Mouse (Mus musculus) regulatory T cell (primary cell): ENCODE measurements around the gene Prkce.

Source experiments
- in situ Hi-C: fragments of 300-600 bp; cut with MboI, MseI; formaldehyde crosslinking; loops from one replicate; pipeline ENCODE4 v1.15.1; 2025; ENCODE audit warnings: high pct_unique_total_duplicates

Gene Prkce

GRCm38 (mm10) chr17:86404795-86405501 lies 237.4 kb downstream of the Prkce start:
- in situ Hi-C loops, result no loop called here

GRCm38 (mm10) chr17:86405644-86406043 lies 238.1 kb downstream of the Prkce start:
- in situ Hi-C loops, result no loop called here

GRCm38 (mm10) chr17:86407921-86408613 lies 240.5 kb downstream of the Prkce start:
- in situ Hi-C loops, result no loop called here

GRCm38 (mm10) chr17:86408614-86409006 lies 241.0 kb downstream of the Prkce start:
- in situ Hi-C loops, result no loop called here

- in situ Hi-C loops, result no loop called here
Measured at GRCm38 (mm10) chr17:86409485-86409884, 241.9 kb downstream of the Prkce start.

- in situ Hi-C loops, result no loop called here
Measured at GRCm38 (mm10) chr17:86410496-86410895, 242.9 kb downstream of the Prkce start.

- in situ Hi-C loops, result no loop called here
Measured at GRCm38 (mm10) chr17:86412141-86412540, 244.6 kb downstream of the Prkce start.

GRCm38 (mm10) chr17:86414608-86415007 lies 247.0 kb downstream of the Prkce start:
- in situ Hi-C loops, result no loop called here

- in situ Hi-C loops, result no loop called here
Measured at GRCm38 (mm10) chr17:86415989-86416388, 248.4 kb downstream of the Prkce start.

GRCm38 (mm10) chr17:86418334-86418733 lies 250.7 kb downstream of the Prkce start:
- in situ Hi-C loops, result no loop called here

GRCm38 (mm10) chr17:86419199-86419598 lies 251.6 kb downstream of the Prkce start:
- in situ Hi-C loops, result no loop called here

- in situ Hi-C loops, result no loop called here
Measured at GRCm38 (mm10) chr17:86420646-86421338, 253.2 kb downstream of the Prkce start.

GRCm38 (mm10) chr17:86422023-86422422 lies 254.4 kb downstream of the Prkce start:
- in situ Hi-C loops, result no loop called here

GRCm38 (mm10) chr17:86429877-86430276 lies 262.3 kb downstream of the Prkce start:
- in situ Hi-C loops, result no loop called here

GRCm38 (mm10) chr17:86433117-86433516 lies 265.5 kb downstream of the Prkce start:
- in situ Hi-C loops, result no loop called here

GRCm38 (mm10) chr17:86433813-86434212 lies 266.2 kb downstream of the Prkce start:
- in situ Hi-C loops, result no loop called here

GRCm38 (mm10) chr17:86434781-86435180 lies 267.2 kb downstream of the Prkce start:
- in situ Hi-C loops, result no loop called here

- in situ Hi-C loops, result no loop called here
Measured at GRCm38 (mm10) chr17:86435570-86435969, 268.0 kb downstream of the Prkce start.

GRCm38 (mm10) chr17:86435984-86436383 lies 268.4 kb downstream of the Prkce start:
- in situ Hi-C loops, result no loop called here

- in situ Hi-C loops, result no loop called here
Measured at GRCm38 (mm10) chr17:86436583-86437370, 269.2 kb downstream of the Prkce start.

- in situ Hi-C loops, result no loop called here
Measured at GRCm38 (mm10) chr17:86437516-86438277, 270.1 kb downstream of the Prkce start.
